In the genomic region with DNA sequence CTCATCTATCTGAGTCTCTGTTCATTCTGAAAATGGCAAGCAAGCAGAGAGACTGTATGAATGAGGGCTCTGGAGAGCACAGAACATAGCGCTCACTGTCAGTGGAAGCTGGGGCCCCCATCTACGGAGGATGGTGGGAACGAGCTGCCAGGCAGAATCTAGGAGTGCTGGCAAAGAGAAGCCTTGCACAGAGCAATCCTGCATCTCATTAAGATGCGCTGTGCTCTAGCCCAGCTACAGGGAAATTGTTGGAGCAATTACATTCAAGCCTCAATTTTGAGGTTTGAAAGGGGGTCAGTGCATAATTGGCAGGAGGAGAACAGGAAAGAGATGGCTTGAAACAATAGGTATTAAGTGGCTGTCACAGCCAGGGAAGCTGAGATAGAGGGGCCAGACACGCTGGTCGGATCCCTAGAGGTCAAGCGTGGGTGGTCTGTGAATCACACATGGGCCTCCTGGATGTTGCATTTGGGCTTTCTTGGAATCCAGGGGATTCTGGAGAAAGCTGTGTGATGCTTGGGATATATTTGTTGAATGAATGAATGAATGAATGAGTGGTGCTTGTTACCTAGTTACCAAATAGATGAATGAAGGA, we compare ENCODE assay signal across 9 mouse cellular contexts.
DNase-seq lines count a peak whose midpoint lies in the region; ATAC-seq and TF ChIP-seq lines count a peak whose summit lies in the region.
"Had no signal": no experiment of that assay in that cellular context is flagged by ENCODE, and none has a peak within 500 bp of the region (broad histone marks: within the 10 kb centered on the region; RNA-seq: fewer than 3 reads in every experiment).

No protein-coding gene starts in this region.

- WGBS in forebrain, embryonic 11.5 days: 16% methylated on average over 7 of the region's 7 CpGs
- 82% methylated on average over 7 of the region's 7 CpGs for WGBS in lung, adult 2 months

- no peak overlapping the region for H3K9ac ChIP-seq in forebrain, embryonic 11.5 days (ENCODE audit: low read length)

- H3K4me2 ChIP-seq in forebrain, embryonic 11.5 days (ENCODE audit: low read depth, low read length, severe bottlenecking): no peak overlapping the region

- TF ChIP-seq CTCF in lung, adult 2 months (IDR thresholded peaks at IDR 0.05; ENCODE audit: insufficient read depth, low read length): no peak

- peaks cover 36% of the 10 kb centered on the region for H3K4me1 ChIP-seq in forebrain, embryonic 11.5 days (replicated peaks; ENCODE audit: control insufficient read depth, insufficient read depth, low read length)
- H3K4me1 ChIP-seq in lung, adult 2 months (ENCODE audit: control insufficient read depth, insufficient read depth, low read length): peaks cover 3% of the 10 kb centered on the region; the same call in 1 of the 2 replicates

- TF ChIP-seq POLR2A in lung, adult 2 months (IDR thresholded peaks at IDR 0.05; ENCODE audit: borderline replicate concordance, extremely low read depth, low read depth, low read length): no peak

- no peaks in the 10 kb centered on the region for H3K36me3 ChIP-seq in forebrain, embryonic 11.5 days (ENCODE audit: control insufficient read depth, insufficient read depth, low read length)

- intact Hi-C loops in left cerebral cortex, postnatal 14 days (cut with DNase I): loop anchor here (5.0 kb wide), 2 partner anchors 91 to 194 kb away; no protein-coding TSS in a partner anchor

- H3K4me3 ChIP-seq in forebrain, embryonic 11.5 days (ENCODE audit: low read depth, low read length): no peak overlapping the region
- H3K4me3 ChIP-seq in lung, adult 2 months (replicated peaks; ENCODE audit: extremely low read depth, low read depth, low read length): no peak overlapping the region

- no peaks in the 10 kb centered on the region for H3K27me3 ChIP-seq in forebrain, embryonic 11.5 days (ENCODE audit: control insufficient read depth, insufficient read depth, low read length)

- H3K9me3 ChIP-seq in forebrain, embryonic 11.5 days (ENCODE audit: control insufficient read depth, low read length): no peaks in the 10 kb centered on the region

- peak; percentile 81 for ATAC-seq in forebrain, embryonic 11.5 days (replicated peaks; ENCODE audit: low FRiP score)
- ATAC-seq in granulocyte monocyte progenitor cell, adult 5-6 weeks (replicated peaks; ENCODE audit: poor library complexity, severe bottlenecking): no peak

- peak; percentile 62 for DNase-seq in forebrain, embryonic 11.5 days (ENCODE audit: low spot score)
- peak; percentile 58 to 72 for DNase-seq in frontal cortex, postnatal 14 days (ENCODE audit: low spot score in 2 of 2)
- DNase-seq in left cerebral cortex, postnatal 14 days (ENCODE audit: low spot score in 2 of 2): peak; percentile 77 to 85
- peak; percentile 72 for DNase-seq in right cerebral cortex, adult 18-20 months
- DNase-seq in lung, adult 2 months: no peak
- DNase-seq in kidney, adult 18-20 months: no peak
- DNase-seq: adrenal gland, postnatal 10 days; gastrocnemius, postnatal 36 days had no signal

- H3K27ac ChIP-seq in forebrain, embryonic 11.5 days (ENCODE audit: low read depth, low read length): peak overlapping the region; percentile 62

Comparison
In these comparisons a context has a peak if more than half of its experiments do, and no peak if none do; other contexts are left out.
1. DNase-seq: peak in forebrain, embryonic 11.5 days (single experiment), frontal cortex, postnatal 14 days (2 of 2), left cerebral cortex, postnatal 14 days (2 of 2) and right cerebral cortex, adult 18-20 months (single experiment); none in lung, adult 2 months (single experiment) and kidney, adult 18-20 months (single experiment).